Mouse (Mus musculus) mature B cell (primary cell): Measurements from ENCODE around the gene C130050O18Rik.
"Not testable (repeated sequence)": the region's sequence is repeated elsewhere in the genome, so short reads cannot be mapped to it uniquely, and the experiment has no call there.

Source experiments
- in situ Hi-C: fragments of 300-500 bp; cut with MboI; formaldehyde crosslinking; loops from 2 replicates; pipeline ENCODE4 v1.14.3; 2019

Gene C130050O18Rik

GRCm38 (mm10) chr5:139379771-139380384 is 25.2 kb upstream of the C130050O18Rik start:
- in situ Hi-C loops = no loop called here

- in situ Hi-C loops = no loop called here
Observed at GRCm38 (mm10) chr5:139380385-139381248, 24.5 kb upstream of the C130050O18Rik start.

GRCm38 (mm10) chr5:139381586-139382513 is 23.2 kb upstream of the C130050O18Rik start:
- in situ Hi-C loops = no loop called here

- in situ Hi-C loops = no loop called here
Observed at GRCm38 (mm10) chr5:139382760-139383159, 22.3 kb upstream of the C130050O18Rik start.

- in situ Hi-C loops = no loop called here
Observed at GRCm38 (mm10) chr5:139383234-139383633, 21.8 kb upstream of the C130050O18Rik start.

- in situ Hi-C loops = no loop called here
Observed at GRCm38 (mm10) chr5:139384531-139384930, 20.5 kb upstream of the C130050O18Rik start.

GRCm38 (mm10) chr5:139386047-139386446 is 19.0 kb upstream of the C130050O18Rik start:
- in situ Hi-C loops = no loop called here

- in situ Hi-C loops = no loop called here
Observed at GRCm38 (mm10) chr5:139387329-139388194, 17.5 kb upstream of the C130050O18Rik start.

- in situ Hi-C loops = no loop called here
Observed at GRCm38 (mm10) chr5:139388195-139388570, 16.9 kb upstream of the C130050O18Rik start.

- in situ Hi-C loops = no loop called here
Observed at GRCm38 (mm10) chr5:139388694-139389675, 16.1 kb upstream of the C130050O18Rik start.

GRCm38 (mm10) chr5:139389676-139390061 is 15.4 kb upstream of the C130050O18Rik start:
- in situ Hi-C loops = no loop called here

- in situ Hi-C loops = not testable (repeated sequence)
Observed at GRCm38 (mm10) chr5:139390324-139391119, 14.6 kb upstream of the C130050O18Rik start.

- in situ Hi-C loops = no loop called here
Observed at GRCm38 (mm10) chr5:139391309-139391990, 13.6 kb upstream of the C130050O18Rik start.

- in situ Hi-C loops = no loop called here
Observed at GRCm38 (mm10) chr5:139392219-139393196, 12.6 kb upstream of the C130050O18Rik start.

GRCm38 (mm10) chr5:139393197-139393588 is 11.9 kb upstream of the C130050O18Rik start:
- in situ Hi-C loops = no loop called here

- in situ Hi-C loops = no loop called here
Observed at GRCm38 (mm10) chr5:139394399-139394798, 10.7 kb upstream of the C130050O18Rik start.

- in situ Hi-C loops = no loop called here
Observed at GRCm38 (mm10) chr5:139395528-139395927, 9.6 kb upstream of the C130050O18Rik start.
